Mouse (Mus musculus) right cerebral cortex, adult 2 months (tissue): ENCODE measurements around the gene Mov10l1.
A peak's percentile ranks its signal among the peaks of the same experiment; 100 is the strongest.

ENCODE experiments used
- DNase-seq, 2 experiments: peaks; one replicate each; pipeline ENCODE4 v3.0.0; 2021 to 2022; ENCODE audit warnings: low spot score in 2 of 2

Gene Mov10l1

GRCm38 (mm10) chr15:89074613-89075477 lies 92.1 kb downstream of the Mov10l1 start, which contains the start of gene Trabd:
Gene Trabd (plus strand): TSS chr15:89075124.
- DNase-seq: no peak

DNA sequence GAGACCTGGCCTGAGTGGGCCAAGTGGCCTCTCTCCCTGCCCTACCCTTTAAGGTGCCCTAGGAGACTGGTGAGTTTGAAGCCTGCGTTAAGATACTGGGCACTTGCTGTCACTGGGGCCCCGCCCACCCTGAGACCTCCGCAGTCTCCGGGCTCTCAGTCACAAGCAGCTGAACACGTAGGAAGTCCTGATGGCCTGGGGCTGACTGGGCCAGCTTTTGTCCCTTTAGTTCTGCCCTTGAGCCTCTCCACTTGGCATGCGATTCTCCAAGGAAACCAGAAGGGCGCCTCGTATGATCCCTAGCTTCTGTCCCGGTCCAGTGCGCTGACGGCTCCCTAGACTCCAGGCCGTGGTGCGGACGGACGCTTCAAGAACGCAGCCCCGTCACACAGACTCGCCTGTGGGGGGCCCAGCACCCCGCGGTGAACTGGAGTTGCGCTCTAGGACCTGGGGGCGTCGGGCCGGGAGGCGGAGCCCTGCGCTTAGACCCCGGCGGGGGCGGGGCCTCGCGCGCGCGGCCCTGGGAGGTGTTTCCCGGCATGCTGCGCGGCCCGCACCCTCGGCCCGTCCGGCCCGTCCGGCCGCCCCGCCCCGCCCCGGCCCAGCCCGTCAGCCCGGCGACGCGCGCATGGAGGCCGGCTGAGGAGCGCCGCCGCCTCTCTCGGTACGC lies 92.9 kb downstream of the Mov10l1 start:
- DNase-seq: peak; percentile 73

GRCm38 (mm10) chr15:89076156-89076731 lies 93.5 kb downstream of the Mov10l1 start:
- peak in 1 of 2 experiments; percentile 46 for DNase-seq

GRCm38 (mm10) chr15:89078208-89078836 lies 95.6 kb downstream of the Mov10l1 start:
- DNase-seq: no peak

- DNase-seq: no peak
These were observed 101.2 kb downstream of the Mov10l1 start for GRCm38 (mm10) chr15:89083906-89084305.

DNA sequence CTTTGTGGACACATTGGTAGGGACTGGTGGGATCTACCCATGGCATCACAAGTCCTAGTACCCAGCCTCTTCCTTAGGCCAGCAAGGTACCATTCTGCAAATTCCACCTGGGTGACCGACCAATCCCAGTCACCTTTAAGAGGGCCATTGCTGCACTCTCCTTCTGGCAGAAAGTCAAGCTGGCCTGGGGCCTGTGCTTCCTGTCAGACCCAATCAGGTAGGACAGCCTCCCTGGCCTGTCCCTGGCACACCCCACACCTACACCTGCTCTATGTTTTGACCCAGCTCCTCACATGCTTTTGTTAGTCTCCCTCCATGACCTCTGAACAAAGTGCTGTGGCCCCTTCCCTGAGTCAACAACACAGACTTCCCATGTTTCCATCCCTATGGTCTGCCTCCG lies 102.1 kb downstream of the Mov10l1 start:
- no peak for DNase-seq

DNA sequence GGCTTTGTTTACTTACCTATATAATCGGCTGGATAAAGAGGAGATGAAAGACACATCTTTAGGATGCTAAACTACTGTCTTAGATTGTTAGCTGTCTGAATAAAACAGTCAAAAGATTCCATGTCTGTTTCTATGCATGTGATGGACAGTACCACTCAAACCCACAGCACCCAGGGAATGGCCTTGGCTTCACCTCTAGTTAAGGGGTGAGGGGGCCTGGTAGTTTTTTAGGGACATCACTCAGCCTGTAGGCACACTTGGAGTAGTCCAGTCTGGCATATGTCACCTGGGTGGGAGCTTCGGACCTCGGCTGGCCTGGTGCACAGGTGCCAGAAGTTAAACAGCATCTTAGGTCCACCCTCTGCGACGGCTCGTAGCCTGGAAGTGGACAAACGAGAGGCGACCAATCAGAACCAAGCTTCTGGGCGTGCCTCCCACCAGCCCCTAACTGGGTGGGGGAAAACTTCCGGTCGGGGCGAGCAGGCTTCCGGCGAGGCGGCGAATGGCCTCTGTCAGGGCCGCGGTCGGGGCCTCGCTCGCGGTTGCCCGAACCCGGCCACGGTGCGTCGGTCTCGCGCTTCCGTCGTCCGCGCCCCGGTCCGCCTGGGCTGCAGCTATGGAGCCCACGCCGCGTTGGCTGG lies 106.0 kb downstream of the Mov10l1 start, which contains the start of gene Selenoo:
Gene Selenoo, plus strand, starts transcription at position 478 of the 641 bp plus-strand sequence.
- peak; percentile 90 to 91 for DNase-seq

GRCm38 (mm10) chr15:89089248-89090051 lies 106.7 kb downstream of the Mov10l1 start:
- no peak for DNase-seq

DNA sequence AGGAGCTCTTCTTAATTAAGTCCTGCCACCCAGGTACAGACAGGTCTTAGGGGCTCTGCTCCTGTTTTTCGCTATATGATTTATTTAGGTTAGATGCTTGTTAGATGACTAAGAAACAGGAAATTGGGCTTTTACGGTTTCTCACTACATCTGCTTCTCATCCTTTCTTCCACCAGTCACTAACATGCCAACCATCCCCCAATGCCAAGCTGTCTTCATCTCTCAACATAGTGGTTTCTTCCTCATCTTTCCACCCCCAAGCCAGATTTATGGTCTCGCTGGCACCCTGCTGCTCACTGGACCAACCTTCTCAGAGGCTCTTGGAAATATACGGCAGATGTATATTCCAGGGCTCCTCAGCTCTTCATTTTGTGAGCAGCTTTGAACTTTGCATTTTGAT lies 108.0 kb downstream of the Mov10l1 start:
- DNase-seq: peak; percentile 50 to 58

DNA sequence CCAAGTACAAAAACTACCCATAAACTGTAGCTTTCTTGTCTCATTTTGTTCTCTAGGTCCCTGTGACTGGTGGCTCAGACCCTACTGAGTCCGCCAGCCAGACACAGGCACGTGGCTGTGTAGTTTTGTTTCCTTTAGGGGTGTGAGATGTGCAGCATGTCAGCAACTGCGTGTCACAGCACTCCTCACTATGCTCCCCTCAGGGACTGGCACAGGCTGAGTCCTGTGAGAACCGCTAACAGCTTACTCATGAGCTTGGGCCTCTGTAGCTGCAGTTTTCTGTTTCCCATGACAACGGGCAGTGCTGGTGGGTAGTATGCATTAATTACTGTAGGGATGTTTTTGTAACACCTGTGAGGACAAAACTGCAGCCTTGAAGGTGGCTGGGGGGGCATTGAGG lies 109.5 kb downstream of the Mov10l1 start:
- no peak for DNase-seq

GRCm38 (mm10) chr15:89097450-89097849 lies 114.7 kb downstream of the Mov10l1 start:
- DNase-seq: no peak

- DNase-seq: no peak
These were observed 115.9 kb downstream of the Mov10l1 start for GRCm38 (mm10) chr15:89098616-89099015.

GRCm38 (mm10) chr15:89100823-89101222 lies 118.1 kb downstream of the Mov10l1 start:
- no peak for DNase-seq

DNA sequence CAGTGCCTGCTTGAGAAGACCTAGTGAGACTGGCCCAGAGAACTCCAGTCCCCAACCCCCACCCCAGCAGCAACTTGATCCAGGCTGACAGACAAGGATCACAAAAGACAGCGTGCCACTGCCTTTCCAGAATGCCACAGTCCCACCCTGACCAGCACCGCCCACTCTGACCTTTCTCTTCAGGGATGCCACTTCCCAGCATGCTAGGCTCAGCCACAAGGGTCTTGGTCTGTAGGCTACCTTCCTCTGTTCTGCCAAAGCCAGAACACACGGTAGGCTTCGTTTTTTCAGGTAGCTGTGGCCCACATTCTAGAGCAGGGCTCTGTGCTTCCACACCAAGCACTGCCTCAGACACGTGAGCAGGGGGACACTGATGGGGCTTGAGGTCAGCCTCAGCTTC lies 119.9 kb downstream of the Mov10l1 start:
- no peak for DNase-seq

- no peak for DNase-seq
These were observed 121.2 kb downstream of the Mov10l1 start for GRCm38 (mm10) chr15:89103921-89104320.

DNA sequence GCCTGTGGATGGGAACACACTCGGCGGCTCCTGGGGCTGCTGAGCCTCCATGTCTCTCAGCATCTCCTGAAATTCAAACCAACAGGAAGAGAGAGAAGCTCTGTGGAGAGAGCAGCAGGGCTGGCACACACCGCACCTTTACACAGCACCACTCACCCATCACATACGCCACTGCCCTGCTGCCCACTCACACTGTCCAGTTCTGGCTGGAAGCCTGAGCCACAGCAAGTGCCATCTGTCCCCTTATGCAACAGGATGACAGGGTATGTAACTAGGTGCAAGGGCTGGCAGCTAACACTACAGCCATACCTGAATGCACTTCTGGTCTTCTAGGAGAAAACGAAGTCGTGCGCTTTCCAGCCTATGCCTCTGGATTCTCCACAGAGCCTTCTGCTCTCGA lies 121.7 kb downstream of the Mov10l1 start:
- DNase-seq: peak; percentile 68
